Mouse (Mus musculus) embryonic facial prominence, embryonic 14.5 days (tissue): ENCODE measurements around the gene Cep95. TPM values are rescaled to one million over a fixed set of nuclear protein-coding genes. Genes with fewer than 3 reads are reported as not detected.
A peak's percentile ranks its signal among the peaks of the same experiment; 100 is the strongest.
"Not testable (repeated sequence)": the region's sequence is repeated elsewhere in the genome, so short reads cannot be mapped to it uniquely, and the experiment has no call there.

Experiments
- ATAC-seq: fragments of 200-750 bp; cut with Nextera tagmentation; 2 replicates; pipeline ENCODE4 v1.8.0; 2017; ENCODE audit warnings: low read depth, moderate number of reproducible peaks, moderate TSS enrichment
- DNase-seq: peaks from one replicate; pipeline ENCODE4 v3.0.0-alpha.2; 2015; ENCODE audit warnings: low spot score
- H3K27ac ChIP-seq: fragments of 300-500 bp; sonication (generic); replicated peaks from 2 replicates; pipeline ENCODE4 v1.5.1; 2014; ENCODE audit warnings: low read depth, mild to moderate bottlenecking, low read length, moderate library complexity
- H3K27me3 ChIP-seq: fragments of 300-500 bp; sonication (generic); replicated peaks from 2 replicates; pipeline ENCODE4 v1.6.1; 2014; ENCODE audit warnings: low read length; ENCODE audit not compliant: control insufficient read depth, insufficient read depth
- H3K36me3 ChIP-seq: fragments of 300-500 bp; sonication (generic); 2 replicates; pipeline ENCODE4 v1.6.1; 2014; ENCODE audit warnings: low read length, mixed read lengths; ENCODE audit not compliant: control insufficient read depth, insufficient read depth
- H3K4me1 ChIP-seq: fragments of 300-500 bp; sonication (generic); 2 replicates; pipeline ENCODE4 v1.6.1; 2014; ENCODE audit warnings: antibody characterized with exemption, low read length; ENCODE audit not compliant: control insufficient read depth, insufficient read depth
- H3K4me2 ChIP-seq: fragments of 300-500 bp; sonication (generic); 2 replicates; pipeline ENCODE4 v1.6.1; 2014; ENCODE audit warnings: low read depth, mild to moderate bottlenecking, low read length, moderate library complexity, mixed read lengths
- H3K4me3 ChIP-seq: fragments of 300-500 bp; sonication (generic); 2 replicates; pipeline ENCODE4 v1.5.1; 2014; ENCODE audit warnings: low read depth, mild to moderate bottlenecking, low read length
- H3K9ac ChIP-seq: fragments of 300-500 bp; sonication (generic); 2 replicates; pipeline ENCODE4 v1.6.1; 2014; ENCODE audit warnings: low read depth, mild to moderate bottlenecking, low read length, moderate library complexity, mixed read lengths
- H3K9me3 ChIP-seq: fragments of 300-500 bp; sonication (generic); 2 replicates; pipeline ENCODE4 v1.6.1; 2016; ENCODE audit warnings: low read length; ENCODE audit not compliant: control insufficient read depth
- WGBS: fragments of 180-500 bp; shearing (Covaris S2); extraction: QIAGEN DNeasy Blood & Tissue Kit; methylation state at CpG from one replicate; pipeline ENCODE4 v1.1.7; 2014; 5-methylcytosine and 5-hydroxymethylcytosine counted together
- polyA plus RNA-seq: library from polyadenylated mRNA; unstranded; fragments of >200 nt; fragmentation: Nextera tagmentation; extraction: Ambion mirVana; gene quantifications from 2 replicates; pipeline ENCODE4 v1.2.1, GENCODE M21; 2014

The Cep95 gene
- 15.8 and 16.6 TPM in 2 replicates for polyA plus RNA-seq

DNA sequence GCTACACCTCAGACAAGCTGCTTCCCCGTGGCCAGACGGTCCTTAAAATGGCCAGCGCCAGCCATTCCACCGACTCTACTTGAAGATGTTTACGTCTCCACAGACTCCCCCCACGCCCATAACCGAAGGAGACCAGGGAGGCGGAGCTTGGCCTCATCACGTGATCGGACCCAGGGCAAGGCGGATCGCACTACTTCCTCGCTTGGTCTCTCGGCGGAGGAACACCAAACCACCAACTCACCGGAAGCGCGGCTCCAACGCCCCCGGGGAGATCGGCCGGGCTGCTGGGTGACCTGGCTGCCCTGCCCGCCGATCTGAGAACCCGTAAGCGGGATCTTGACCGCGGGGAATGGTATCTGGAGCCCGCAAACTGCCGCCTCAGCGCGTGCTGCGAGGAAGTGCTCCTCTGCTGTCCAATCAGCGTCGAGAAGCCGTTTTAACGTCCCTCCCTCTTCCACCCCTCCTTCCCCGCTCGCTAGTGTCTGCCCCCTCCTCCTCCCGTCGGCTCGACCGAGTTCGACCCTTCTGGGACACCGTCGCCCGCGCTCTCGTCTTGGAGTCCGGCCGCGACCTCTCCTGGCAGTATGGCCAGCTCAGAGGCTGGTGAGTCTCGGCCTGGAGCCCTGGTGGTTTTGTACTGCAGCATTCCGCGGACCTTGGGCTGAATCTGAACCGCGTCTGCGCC, at the start of gene Cep95, which contains the start of gene Ddx5:
Cep95 (plus strand) TSS at position 478 of the 685 bp plus-strand sequence.
Ddx5 (minus strand) TSS at position 411 of the 685 bp plus-strand sequence.
- Histone ChIP-seq H3K4me3 (peak within 1 kb of the TSS; percentile 93), H3K4me2 (peak within 1 kb of the TSS; percentile 82), H3K4me1 (peaks cover 9% of the 10 kb centered on the region), H3K9me3 (no peaks in the 10 kb centered on the region), H3K27ac (peak within 1 kb of the TSS; percentile 100), H3K36me3 (peaks cover 50% of the 10 kb centered on the region), H3K9ac (peak within 1 kb of the TSS; percentile 100), H3K27me3 (no peaks in the 10 kb centered on the region)
- 0% methylated on average over 57 of the region's 58 CpGs for WGBS
- peak; percentile 99 for DNase-seq
- ATAC-seq = peak; percentile 92

GRCm38 (mm10) chr11:106740724-106741123, 48.3 kb upstream of the Cep95 start:
- DNase-seq, H3K27ac ChIP-seq, H3K36me3 ChIP-seq, H3K9me3 ChIP-seq, ATAC-seq, H3K4me3 ChIP-seq, H3K4me1 ChIP-seq, H3K9ac ChIP-seq, H3K4me2 ChIP-seq, H3K27me3 ChIP-seq: not testable (repeated sequence)
- 96% methylated on average over 5 of the region's 8 CpGs for WGBS

DNA sequence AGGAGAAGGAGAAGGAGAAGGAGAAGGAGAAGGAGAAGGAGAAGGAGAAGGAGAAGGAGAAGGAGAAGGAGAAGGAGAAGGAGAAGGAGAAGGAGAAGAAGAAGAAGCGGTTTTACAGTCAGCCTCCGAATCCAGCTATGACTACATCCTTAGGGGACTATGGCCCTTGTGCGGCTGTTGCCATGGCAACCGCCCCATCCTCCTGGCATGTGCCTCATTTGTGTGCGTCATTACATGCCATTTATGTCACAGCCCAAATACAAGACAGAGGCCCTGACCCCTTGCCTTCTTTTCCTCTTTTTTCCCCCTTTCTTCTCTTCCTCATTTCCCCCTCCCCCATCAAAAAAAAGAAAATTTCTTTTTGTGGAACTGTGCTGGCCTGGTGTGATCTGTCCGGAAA, 47.8 kb upstream of the Cep95 start:
- ATAC-seq (no peak), DNase-seq (no peak)
- Histone ChIP-seq H3K4me2 (no peak overlapping the region), H3K27me3 (no peaks in the 10 kb centered on the region), H3K27ac (no peak overlapping the region), H3K4me3 (no peak overlapping the region), H3K9me3 (no peaks in the 10 kb centered on the region), H3K36me3 (no peaks in the 10 kb centered on the region), H3K4me1 (no peaks in the 10 kb centered on the region), H3K9ac (no peak overlapping the region)
- WGBS = 60% methylated on average over 6 of the region's 6 CpGs

DNA sequence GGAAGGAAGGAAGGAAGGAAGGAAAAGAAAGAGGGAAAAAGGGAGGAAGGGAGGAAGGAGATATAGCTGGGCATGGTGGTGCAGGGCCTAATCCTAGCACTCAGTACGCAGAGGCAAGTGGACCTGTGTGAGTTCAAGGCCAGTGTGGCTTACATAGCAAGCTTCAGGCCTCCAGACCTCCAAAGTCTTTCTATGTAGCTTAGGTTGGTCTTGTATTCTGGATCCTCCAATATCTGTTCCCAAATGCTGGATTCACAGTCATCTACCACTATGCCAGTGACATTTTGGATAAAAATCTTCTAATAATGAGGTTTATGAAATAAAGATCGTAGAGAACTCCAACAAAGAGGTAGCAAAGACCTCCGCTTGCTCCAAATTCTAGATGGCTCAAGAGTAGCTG, 47.2 kb upstream of the Cep95 start:
- Histone ChIP-seq H3K27ac (no peak overlapping the region), H3K36me3 (no peaks in the 10 kb centered on the region), H3K27me3 (no peaks in the 10 kb centered on the region), H3K4me3 (no peak overlapping the region), H3K9ac (no peak overlapping the region), H3K4me2 (no peak overlapping the region), H3K9me3 (no peaks in the 10 kb centered on the region), H3K4me1 (no peaks in the 10 kb centered on the region)
- DNase-seq (no peak), ATAC-seq (no peak)
- WGBS = 92% methylated on average over 3 of the region's 3 CpGs

DNA sequence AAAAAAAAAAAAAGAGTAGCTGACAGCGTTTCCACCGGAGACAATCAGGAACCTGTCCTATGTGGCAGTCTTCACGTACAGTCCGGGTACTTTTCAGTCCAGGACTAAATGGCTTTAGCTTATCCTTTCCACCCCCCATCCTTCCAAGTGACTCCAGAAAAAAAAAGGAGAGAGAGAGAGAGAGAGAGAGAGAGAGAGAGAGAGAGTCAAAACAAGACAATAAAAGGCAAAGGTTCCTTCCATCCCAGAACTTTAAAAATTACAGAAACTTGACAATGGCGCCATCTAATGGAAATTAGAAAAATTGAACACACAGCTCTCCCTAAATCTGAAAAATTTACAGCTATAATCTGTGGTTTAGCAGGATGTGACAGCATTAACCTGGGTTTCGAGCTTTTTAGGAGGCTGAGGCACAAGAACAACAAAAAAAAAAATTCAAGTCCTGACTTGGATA, 46.6 kb upstream of the Cep95 start:
- Histone ChIP-seq H3K4me1 (no peaks in the 10 kb centered on the region), H3K27me3 (no peaks in the 10 kb centered on the region), H3K9ac (no peak overlapping the region), H3K9me3 (peaks cover 3% of the 10 kb centered on the region; the same call in 1 of the 2 replicates), H3K4me2 (no peak overlapping the region), H3K36me3 (no peaks in the 10 kb centered on the region), H3K4me3 (no peak overlapping the region), H3K27ac (no peak overlapping the region)
- 47% methylated on average over 6 of the region's 6 CpGs for WGBS
- DNase-seq (no peak), ATAC-seq (0 out of 2 replicates have a peak, but pooled peaks have one; percentile 15)

GRCm38 (mm10) chr11:106744949-106745348, 44.1 kb upstream of the Cep95 start:
- Histone ChIP-seq H3K27ac (no peak overlapping the region), H3K9me3 (peaks cover 9% of the 10 kb centered on the region; the same call in 1 of the 2 replicates), H3K4me1 (no peaks in the 10 kb centered on the region), H3K27me3 (no peaks in the 10 kb centered on the region), H3K36me3 (no peaks in the 10 kb centered on the region), H3K9ac (no peak overlapping the region), H3K4me2 (no peak overlapping the region), H3K4me3 (no peak overlapping the region)
- no peak for DNase-seq
- no peak for ATAC-seq
- WGBS = 83% methylated on average over 5 of the region's 5 CpGs

DNA sequence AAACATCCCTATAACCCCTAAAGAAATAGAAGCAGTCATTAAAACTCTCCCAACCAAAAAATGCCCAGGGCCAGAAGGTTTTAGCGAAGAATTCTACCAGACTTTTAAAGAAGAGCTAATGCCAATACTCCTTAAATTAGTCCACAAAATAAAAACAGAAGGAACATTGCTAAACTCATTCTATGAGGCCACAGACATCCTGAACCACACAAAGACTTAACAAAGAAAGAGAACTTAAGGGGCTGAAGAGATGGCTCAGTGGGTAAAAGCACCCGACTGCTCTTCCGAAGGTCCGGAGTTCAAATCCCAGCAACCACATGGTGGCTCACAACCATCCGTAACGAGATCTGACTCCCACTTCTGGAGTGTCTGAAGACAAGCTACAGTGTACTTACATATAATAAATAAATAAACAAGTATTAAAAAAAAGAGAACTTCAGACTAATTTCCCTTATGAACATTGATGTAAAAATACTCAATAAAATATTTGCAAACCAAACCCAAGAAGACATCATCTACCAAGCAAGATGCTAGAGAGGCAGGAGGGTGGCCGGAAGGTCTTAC, 39.4 kb upstream of the Cep95 start:
- 95% methylated on average over 7 of the region's 7 CpGs for WGBS
- not testable (repeated sequence) for DNase-seq, ATAC-seq

GRCm38 (mm10) chr11:106750121-106750751, 38.8 kb upstream of the Cep95 start, which contains the start of gene Pecam1:
TSS of gene Pecam1 (minus strand) at chr11:106750628.
- Histone ChIP-seq H3K4me1 (no peaks in the 10 kb centered on the region), H3K27ac (no peak within 1 kb of the TSS), H3K27me3 (no peaks in the 10 kb centered on the region), H3K9ac (no peak within 1 kb of the TSS), H3K4me3 (no peak within 1 kb of the TSS), H3K9me3 (peaks cover 9% of the 10 kb centered on the region; the same call in 1 of the 2 replicates), H3K4me2 (no peak within 1 kb of the TSS), H3K36me3 (no peaks in the 10 kb centered on the region)
- ATAC-seq (no peak), DNase-seq (no peak)
- 79% methylated on average over 13 of the region's 13 CpGs for WGBS

More for the DNA sequence above, 39.4 kb upstream of the Cep95 start:
- H3K27me3 ChIP-seq, H3K4me1 ChIP-seq, H3K4me2 ChIP-seq, H3K9ac ChIP-seq, H3K36me3 ChIP-seq, H3K9me3 ChIP-seq, H3K4me3 ChIP-seq, H3K27ac ChIP-seq: not testable (repeated sequence)
